Mouse (Mus musculus) right cerebral cortex, adult 2 months (tissue): ENCODE data around the gene Tbc1d8.

ENCODE experiments used
- DNase-seq, 2 experiments: peaks; one replicate each; pipeline ENCODE4 v3.0.0; 2021 to 2022; ENCODE audit warnings: low spot score in 2 of 2

Gene Tbc1d8

GRCm38 (mm10) chr1:39478896-39479200 is 293 bp upstream of the Tbc1d8 start:
- DNase-seq = no peak

GRCm38 (mm10) chr1:39477064-39477463 is 1.5 kb downstream of the Tbc1d8 start:
- no peak for DNase-seq

- DNase-seq = no peak
These were observed 2.2 kb downstream of the Tbc1d8 start for GRCm38 (mm10) chr1:39476341-39476740.

DNA sequence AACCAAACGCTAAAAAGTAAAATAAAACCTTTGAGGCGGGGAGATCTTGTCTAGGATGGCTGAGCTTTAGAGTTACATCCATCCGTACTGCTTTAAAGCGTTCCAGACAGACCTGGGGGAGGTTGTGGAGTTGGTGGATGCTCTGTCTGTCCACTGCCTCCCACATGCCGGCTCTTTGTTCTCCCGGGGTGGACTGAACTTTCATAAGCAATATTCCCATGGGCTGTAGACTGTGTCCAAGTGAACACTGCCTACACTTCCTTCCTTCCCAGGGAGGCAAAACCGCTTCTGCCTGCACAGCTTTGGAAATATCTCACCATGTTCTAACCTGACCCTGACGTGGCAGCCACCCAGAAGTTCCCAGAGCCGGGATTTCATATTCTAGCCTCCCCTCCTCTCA is 4.0 kb downstream of the Tbc1d8 start:
- DNase-seq = no peak

DNA sequence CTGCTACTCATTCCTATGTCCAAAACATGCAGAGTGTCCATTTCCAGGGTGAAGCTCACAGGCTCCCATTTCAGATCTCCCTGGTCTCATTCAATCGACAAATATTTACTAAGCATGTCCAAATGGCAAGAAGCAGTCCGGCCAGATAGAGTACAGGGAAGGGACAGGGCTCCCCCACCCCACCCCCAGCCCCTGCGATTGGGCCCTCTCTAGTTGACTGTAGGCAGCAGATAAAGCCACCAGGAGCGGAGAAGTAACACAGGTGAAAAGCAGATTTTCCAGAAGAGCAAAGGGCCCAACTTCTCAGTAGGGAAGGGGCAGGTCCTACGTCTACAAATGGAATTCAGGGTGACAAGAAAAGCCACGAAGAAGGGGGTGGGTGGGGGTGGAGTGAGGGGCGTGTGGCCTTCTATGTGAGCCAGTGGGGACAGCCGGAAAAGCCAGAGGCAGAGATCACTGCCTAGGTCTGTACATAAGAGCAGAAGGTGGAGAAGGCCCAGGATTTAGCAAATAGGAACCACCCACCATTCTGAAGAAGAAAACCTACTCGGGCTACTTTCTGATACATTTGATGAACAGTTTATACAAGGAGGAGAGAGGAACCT is 7.2 kb downstream of the Tbc1d8 start:
- no peak for DNase-seq

GRCm38 (mm10) chr1:39468982-39469381 is 9.6 kb downstream of the Tbc1d8 start:
- DNase-seq = no peak

- no peak for DNase-seq
These were observed 12.0 kb downstream of the Tbc1d8 start for GRCm38 (mm10) chr1:39466526-39466925.

- no peak for DNase-seq
These were observed 13.8 kb downstream of the Tbc1d8 start for GRCm38 (mm10) chr1:39464760-39465159.

DNA sequence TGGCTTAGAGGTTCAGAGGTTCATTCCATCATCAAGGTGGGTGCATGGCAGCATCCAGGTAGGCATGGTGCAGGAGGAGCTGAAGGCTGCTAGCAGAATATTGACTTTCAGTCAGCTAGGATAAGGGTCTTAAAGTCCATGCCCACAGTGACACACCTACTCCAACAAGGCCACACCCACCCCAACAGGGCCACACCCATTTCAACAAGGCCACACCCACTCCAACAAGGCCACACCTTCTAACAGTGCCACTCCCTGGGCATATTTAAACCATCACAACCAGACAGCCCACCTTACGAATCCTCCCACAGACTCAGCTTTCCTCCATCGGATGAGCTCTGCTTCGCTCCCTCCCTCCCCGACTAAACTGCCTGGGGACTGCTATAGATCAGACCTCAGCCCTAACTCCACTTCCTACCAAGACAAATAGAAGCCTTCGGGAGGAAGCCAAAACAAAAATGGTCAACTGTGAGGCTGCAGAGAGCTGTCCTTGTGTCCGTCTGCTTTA is 15.6 kb downstream of the Tbc1d8 start:
- DNase-seq = no peak

DNA sequence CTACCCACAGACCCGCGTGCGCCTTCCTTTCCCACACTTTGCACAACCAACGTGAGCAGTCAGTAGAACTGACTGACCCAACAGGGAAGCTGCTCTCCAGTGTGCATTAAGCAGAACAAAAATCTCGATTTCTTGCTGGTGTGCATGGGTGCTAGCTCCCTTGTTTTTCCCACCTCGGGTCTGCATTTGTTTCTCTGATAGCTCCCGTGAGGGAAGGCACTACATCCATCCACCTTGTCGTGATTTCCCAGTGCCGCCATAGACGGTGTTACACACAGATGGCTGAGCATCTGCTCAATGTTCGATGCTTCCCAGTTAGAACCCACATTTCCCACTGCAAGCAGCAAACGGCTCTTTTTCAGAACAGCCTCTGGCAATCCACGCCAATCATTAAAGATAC is 16.5 kb downstream of the Tbc1d8 start:
- DNase-seq = peak; percentile 57 to 67

DNA sequence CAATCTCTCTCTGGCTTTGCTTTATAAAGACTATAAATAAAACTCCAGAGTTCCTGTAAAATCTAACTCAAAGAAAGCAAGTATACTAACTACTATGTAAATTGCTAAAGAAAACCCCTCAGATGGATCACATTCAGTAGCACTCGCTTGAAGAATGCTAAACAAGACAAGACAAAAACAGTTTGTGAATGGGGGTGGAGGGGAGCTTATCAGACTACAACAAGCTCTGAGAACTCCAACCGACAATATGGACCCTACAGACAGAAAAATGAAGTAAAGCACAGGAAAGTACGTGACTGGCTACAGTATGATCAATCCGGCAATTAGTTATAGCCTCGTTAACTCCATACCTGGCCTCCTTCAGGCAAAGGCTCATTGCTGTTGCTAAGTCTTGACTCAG is 18.1 kb downstream of the Tbc1d8 start:
- no peak for DNase-seq

- DNase-seq = no peak
These were observed 20.4 kb downstream of the Tbc1d8 start for GRCm38 (mm10) chr1:39457887-39458874.

- DNase-seq = no peak
These were observed 22.1 kb downstream of the Tbc1d8 start for GRCm38 (mm10) chr1:39456421-39456853.

GRCm38 (mm10) chr1:39455350-39456023 is 23.1 kb downstream of the Tbc1d8 start:
- no peak for DNase-seq

DNA sequence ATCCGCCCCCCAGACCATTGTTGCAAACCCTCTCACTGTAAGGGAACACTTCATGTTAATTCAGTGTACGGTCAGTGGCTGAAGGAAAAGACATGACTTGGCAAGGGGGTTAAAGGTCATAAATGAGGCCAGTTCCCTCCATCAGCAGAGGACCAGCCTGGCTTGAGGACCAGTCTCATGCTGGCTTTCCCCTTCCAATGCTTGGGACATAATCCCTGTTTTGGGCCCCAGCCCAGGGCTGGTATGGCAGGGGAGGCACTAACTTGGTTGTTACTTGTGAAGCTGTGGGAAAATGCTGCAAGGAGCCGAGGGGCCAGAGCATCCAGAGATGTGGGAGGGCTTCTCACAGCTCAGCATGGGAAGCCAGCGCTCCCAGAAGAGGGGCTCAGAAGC is 23.8 kb downstream of the Tbc1d8 start:
- no peak for DNase-seq

DNA sequence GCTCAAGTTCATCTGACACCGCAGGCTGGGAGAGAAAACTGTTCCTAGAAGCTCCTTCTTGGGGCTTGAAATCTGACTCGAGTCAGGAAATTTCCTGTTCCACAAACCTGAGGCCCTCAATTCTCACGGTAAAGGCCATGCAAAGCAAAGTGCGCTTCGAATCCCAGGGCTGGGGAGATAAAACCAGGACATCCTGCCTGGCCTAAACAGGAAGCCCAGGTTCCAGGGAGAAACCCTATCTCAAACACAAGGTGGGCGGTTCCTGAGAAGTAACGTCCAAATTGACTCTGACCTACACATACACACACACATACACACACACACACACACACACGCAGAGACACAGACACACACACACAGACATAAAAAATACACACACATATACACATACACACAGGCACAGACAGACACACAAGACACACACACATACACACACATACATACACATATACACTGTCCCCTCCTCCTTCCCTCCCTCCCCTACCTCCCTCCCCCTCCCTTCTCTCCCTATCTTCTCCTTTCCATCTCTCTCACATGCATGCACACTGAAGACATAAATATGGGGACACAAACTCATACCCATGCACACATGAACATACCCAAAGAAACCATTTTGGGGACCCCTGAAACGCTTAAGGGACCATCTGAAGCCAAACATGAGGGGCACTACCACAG is 24.3 kb downstream of the Tbc1d8 start:
- DNase-seq = no peak

DNA sequence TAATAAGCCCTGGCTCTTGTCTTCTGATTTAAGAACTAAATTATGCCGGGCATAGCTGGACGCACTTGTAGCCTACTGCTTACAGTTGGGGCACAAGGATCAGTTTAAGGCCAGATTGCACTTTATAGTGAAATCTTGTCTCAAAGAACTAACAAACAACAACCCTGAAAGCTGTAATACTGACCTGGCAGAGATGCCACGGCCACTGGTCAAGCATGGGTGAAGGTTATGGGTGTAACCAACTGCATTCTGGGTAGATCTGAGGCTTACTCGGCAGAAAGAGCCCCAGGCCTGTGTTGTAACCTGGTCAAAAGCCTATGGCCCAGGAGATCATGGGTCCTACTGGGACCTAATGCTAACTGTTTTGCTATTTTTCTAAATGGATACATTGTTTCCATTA is 26.4 kb downstream of the Tbc1d8 start:
- DNase-seq = no peak

- no peak for DNase-seq
These were observed 28.4 kb downstream of the Tbc1d8 start for GRCm38 (mm10) chr1:39450069-39450728.

GRCm38 (mm10) chr1:39449251-39449790 is 29.2 kb downstream of the Tbc1d8 start:
- no peak for DNase-seq

- no peak for DNase-seq
These were observed 29.7 kb downstream of the Tbc1d8 start for GRCm38 (mm10) chr1:39448819-39449218.

DNA sequence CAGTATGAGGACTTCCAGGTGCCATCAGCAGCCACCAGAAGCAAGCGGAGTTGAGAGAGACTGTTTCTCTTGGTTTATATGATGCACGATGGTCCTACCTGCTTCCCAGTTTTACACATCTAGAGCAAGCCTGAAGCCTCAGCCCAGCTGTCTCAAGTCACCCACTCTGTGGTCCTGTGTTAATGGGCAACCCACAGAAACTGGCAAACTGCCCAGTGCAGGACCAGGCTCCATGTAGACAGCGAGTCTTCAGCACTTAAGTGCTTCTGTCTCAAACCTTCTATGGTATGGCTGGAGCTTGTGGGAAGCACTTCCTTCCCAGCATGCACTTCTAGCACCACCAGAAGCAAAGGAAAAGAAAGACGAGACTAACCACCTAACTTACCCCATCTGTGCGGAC is 30.3 kb downstream of the Tbc1d8 start:
- DNase-seq = no peak
